Mouse (Mus musculus): ENCODE data around the gene Fn3krp. TPM values are rescaled to one million over a fixed set of nuclear protein-coding genes. Genes with fewer than 3 reads are reported as not detected.

The Fn3krp gene
- 10 to 100 TPM in 1 of 2 experiments, 1 to 10 TPM in 1; 8.7 to 11.9 TPM for total RNA-seq (2023)

DNA sequence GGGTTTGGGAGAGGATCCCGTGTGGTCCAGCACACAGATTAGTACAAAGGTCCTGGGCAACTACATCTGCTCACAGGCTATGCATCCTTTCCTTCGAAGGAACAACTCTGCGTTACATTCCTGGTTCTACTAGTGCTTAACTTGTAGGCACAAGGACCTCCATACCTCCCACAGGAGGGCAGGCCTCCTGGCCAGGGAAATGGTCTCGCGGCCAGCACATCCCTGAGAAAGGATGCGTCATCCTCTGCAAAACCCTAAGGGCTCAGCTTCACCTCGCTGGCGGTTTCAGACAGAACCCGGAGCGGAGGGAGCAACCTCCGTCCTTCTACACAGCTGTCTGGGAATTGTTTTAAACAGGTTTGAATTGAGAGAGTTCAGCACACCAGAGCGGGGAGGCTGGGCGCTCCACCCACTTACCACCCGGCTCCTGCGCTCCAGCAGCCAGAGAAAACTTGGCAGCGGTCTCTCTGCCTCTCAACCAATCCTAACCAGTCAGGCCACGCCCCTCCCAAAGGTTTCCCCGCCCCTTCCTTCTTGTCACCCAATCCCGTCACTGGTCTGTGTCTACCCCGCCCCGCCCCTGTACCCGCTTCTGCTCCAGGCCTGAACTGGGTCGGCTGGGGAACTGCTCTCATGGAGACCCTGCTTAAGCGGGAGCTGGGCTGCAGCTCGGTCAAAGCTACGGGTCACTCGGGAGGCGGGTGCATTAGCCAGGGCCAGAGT lies at the start of gene Fn3krp:
TSS of gene Fn3krp (plus strand) at position 572 of the 723 bp plus-strand sequence.

GRCm38 (mm10) chr11:121387750-121388553 lies 33.2 kb upstream of the Fn3krp start, which contains the start of gene Rab40b:
Gene Rab40b (minus strand): TSS chr11:121388251.

GRCm38 (mm10) chr11:121434156-121435155 lies 13.3 kb downstream of the Fn3krp start, which contains the start of gene Fn3k:
Gene Fn3k (plus strand): TSS chr11:121434913.

DNA sequence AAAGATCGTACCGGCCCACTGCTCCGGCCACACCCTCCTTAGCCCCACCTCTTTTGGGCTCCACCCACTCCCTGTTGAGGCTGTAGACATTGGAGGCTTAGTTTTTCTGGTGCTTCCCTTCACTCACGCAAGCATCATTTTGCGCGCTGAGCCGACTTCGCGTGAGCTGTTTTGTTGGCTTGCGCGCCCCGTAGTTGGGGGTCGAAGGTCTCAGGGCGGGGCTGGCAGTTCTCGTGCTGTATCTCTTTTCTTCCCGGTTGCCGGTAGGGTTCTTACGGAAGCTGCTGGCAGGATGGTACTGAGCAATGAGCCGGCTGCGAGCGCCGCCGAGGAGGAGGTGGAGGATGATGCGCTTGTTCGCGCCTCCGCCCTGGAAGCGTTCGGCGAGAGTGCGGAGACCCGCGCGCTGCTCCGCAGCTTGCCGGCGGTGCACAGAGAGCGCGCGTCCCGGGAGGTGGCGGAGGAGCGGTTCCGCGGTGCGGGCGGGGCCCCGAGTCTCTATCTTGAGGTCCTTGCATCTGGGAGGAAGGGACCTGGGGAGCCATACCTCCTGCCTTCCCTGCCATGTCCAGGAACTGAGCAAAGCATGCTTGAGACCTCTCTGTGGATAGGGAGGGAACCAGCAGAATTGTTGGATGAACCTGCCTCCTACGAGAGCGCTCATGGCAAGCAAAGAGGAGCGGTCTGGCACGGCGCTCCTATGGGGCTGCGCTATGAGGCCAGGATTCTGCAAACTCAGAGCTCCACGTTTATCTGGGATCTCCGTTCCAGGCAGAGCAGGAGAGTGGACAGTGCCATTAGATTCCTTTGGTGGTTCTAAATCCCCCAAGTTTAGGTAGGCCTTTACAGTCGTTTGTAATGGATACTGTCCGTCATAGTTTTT lies 30.8 kb downstream of the Fn3krp start, which contains the start of gene Tbcd:
TSS of gene Tbcd (plus strand) at position 197 of the 883 bp plus-strand sequence.

Other genes with a start within 250 kb of the Fn3krp start
- gene Hexdc, start 217.0 kb upstream of the Fn3krp start, total RNA-seq (2023), result 1 to 10 TPM; 3.3 to 3.5 TPM
- gene Ogfod3, start 216.7 kb upstream of the Fn3krp start, total RNA-seq (2023), result 1 to 10 TPM; 4.1 to 4.6 TPM
- gene Cybc1, start 192.1 kb upstream of the Fn3krp start, total RNA-seq (2023), result 10 to 100 TPM; 62.2 to 63.1 TPM
- 10 to 100 TPM; 45.0 to 45.6 TPM for gene Narf, start 184.1 kb upstream of the Fn3krp start, total RNA-seq (2023)
- gene Foxk2, start 161.4 kb upstream of the Fn3krp start, total RNA-seq (2023), result 10 to 100 TPM; 26.5 to 26.9 TPM
- gene Wdr45b, start 67.0 kb upstream of the Fn3krp start, total RNA-seq (2023), result 10 to 100 TPM; 54.7 to 61.4 TPM
- not detected for gene Rab40b, start 33.1 kb upstream of the Fn3krp start, total RNA-seq (2023)
- 1 to 10 TPM; 3.5 to 4.1 TPM for gene Fn3k, start 13.5 kb downstream of the Fn3krp start, total RNA-seq (2023)
- gene Tbcd, start 30.5 kb downstream of the Fn3krp start, total RNA-seq (2023), result 10 to 100 TPM; 25.5 to 26.3 TPM
- gene Zfp750, start 97.9 kb downstream of the Fn3krp start, total RNA-seq (2023), result under 1 TPM in 1 of 2 experiments, not detected in 1; 0.29 TPM

All from neutrophil, adult 83 days (primary cell).